Comparison of ENCODE assay signal across 13 mouse cellular contexts in genomic region chr5:72809480-72809879, GRCm38 (mm10). TPM values are rescaled to one million over a fixed set of nuclear protein-coding genes. Genes with fewer than 3 reads are reported as not detected.
DNase-seq lines count a peak whose midpoint lies in the region; ATAC-seq and TF ChIP-seq lines count a peak whose summit lies in the region.
"Had no signal": no experiment of that assay in that cellular context is flagged by ENCODE, and none has a peak within 500 bp of the region (broad histone marks: within the 10 kb centered on the region; RNA-seq: fewer than 3 reads in every experiment).

No protein-coding gene starts in this region.

- peaks cover 17% of the 10 kb centered on the region for H3K4me1 ChIP-seq in hindbrain, embryonic 10.5 days (replicated peaks)
- no peaks in the 10 kb centered on the region; the same call in 1 of the 2 replicates for H3K4me1 ChIP-seq in hindbrain, embryonic 11.5 days (replicated peaks; ENCODE audit: control insufficient read depth, insufficient read depth, low read length)
- H3K4me1 ChIP-seq in neural tube, embryonic 13.5 days (replicated peaks), result peaks cover 23% of the 10 kb centered on the region; the same call in 1 of the 2 replicates
- peaks cover 15% of the 10 kb centered on the region for H3K4me1 ChIP-seq in forebrain, embryonic 13.5 days
- 0 out of 2 replicates have a peak, but pooled peaks cover 2% of the 10 kb centered on the region for H3K4me1 ChIP-seq in neural tube, embryonic 14.5 days (ENCODE audit: control insufficient read depth, insufficient read depth, low read length)
- H3K4me1 ChIP-seq in intestine, postnatal 0 days (replicated peaks; ENCODE audit: control insufficient read depth, insufficient read depth, low read length), result no peaks in the 10 kb centered on the region

- no peak overlapping the region for H3K9ac ChIP-seq in hindbrain, embryonic 11.5 days (ENCODE audit: low read depth, low read length)
- no peak overlapping the region for H3K9ac ChIP-seq in neural tube, embryonic 13.5 days
- no peak overlapping the region for H3K9ac ChIP-seq in forebrain, embryonic 13.5 days
- no peak overlapping the region for H3K9ac ChIP-seq in neural tube, embryonic 14.5 days (replicated peaks; ENCODE audit: low read depth, low read length)
- H3K9ac ChIP-seq in intestine, postnatal 0 days (ENCODE audit: low read depth, low read length), result no peak overlapping the region
- H3K9ac ChIP-seq: liver, embryonic 14.5 days had no signal

- H3K9me3 ChIP-seq in hindbrain, embryonic 10.5 days, result no peaks in the 10 kb centered on the region
- H3K9me3 ChIP-seq in hindbrain, embryonic 11.5 days (ENCODE audit: control insufficient read depth, low read length), result no peaks in the 10 kb centered on the region
- 0 out of 2 replicates have a peak, but pooled peaks cover 4% of the 10 kb centered on the region for H3K9me3 ChIP-seq in neural tube, embryonic 13.5 days
- no peaks in the 10 kb centered on the region for H3K9me3 ChIP-seq in forebrain, embryonic 13.5 days (replicated peaks)
- no peaks in the 10 kb centered on the region; the same call in 1 of the 2 replicates for H3K9me3 ChIP-seq in neural tube, embryonic 14.5 days (ENCODE audit: control insufficient read depth, low read length)
- H3K9me3 ChIP-seq in intestine, postnatal 0 days (ENCODE audit: control insufficient read depth), result no peaks in the 10 kb centered on the region

- no peak overlapping the region for H3K4me2 ChIP-seq in hindbrain, embryonic 11.5 days (replicated peaks; ENCODE audit: low read depth, low read length)
- no peak overlapping the region for H3K4me2 ChIP-seq in neural tube, embryonic 13.5 days
- no peak overlapping the region for H3K4me2 ChIP-seq in forebrain, embryonic 13.5 days
- no peak overlapping the region for H3K4me2 ChIP-seq in neural tube, embryonic 14.5 days (ENCODE audit: low read depth, low read length)
- H3K4me2 ChIP-seq in intestine, postnatal 0 days (replicated peaks; ENCODE audit: low read depth), result no peak overlapping the region

- intact Hi-C loops in heart, postnatal 25 days (cut with DNase I), result no loop called here

- TF ChIP-seq CTCF in intestine, postnatal 0 days (IDR thresholded peaks at IDR 0.05; ENCODE audit: low read depth), result no peak

- H3K4me3 ChIP-seq in hindbrain, embryonic 10.5 days, result no peak overlapping the region
- H3K4me3 ChIP-seq in hindbrain, embryonic 11.5 days (ENCODE audit: low read depth, low read length), result no peak overlapping the region
- H3K4me3 ChIP-seq in neural tube, embryonic 13.5 days, result no peak overlapping the region
- no peak overlapping the region for H3K4me3 ChIP-seq in forebrain, embryonic 13.5 days
- H3K4me3 ChIP-seq in neural tube, embryonic 14.5 days (ENCODE audit: low read depth, low read length), result no peak overlapping the region
- no peak overlapping the region for H3K4me3 ChIP-seq in intestine, postnatal 0 days (ENCODE audit: low read depth, low read length)

- WGBS in hindbrain, embryonic 10.5 days, result 61% methylated on average over 2 of the region's 2 CpGs
- WGBS in hindbrain, embryonic 11.5 days, result 78% methylated on average over 2 of the region's 2 CpGs
- WGBS in neural tube, embryonic 13.5 days, result 67% methylated on average over 2 of the region's 2 CpGs
- 43% methylated on average over 2 of the region's 2 CpGs for WGBS in forebrain, embryonic 13.5 days
- WGBS in neural tube, embryonic 14.5 days, result 59% methylated on average over 2 of the region's 2 CpGs
- 84% methylated on average over 2 of the region's 2 CpGs for WGBS in intestine, postnatal 0 days

- ATAC-seq in hindbrain, embryonic 11.5 days (ENCODE audit: low FRiP score), result no peak
- peak; percentile 67; the same call in 1 of the 2 replicates for ATAC-seq in neural tube, embryonic 13.5 days (ENCODE audit: low read depth)
- 0 out of 2 replicates have a peak, but pooled peaks have one; percentile 45 for ATAC-seq in forebrain, embryonic 13.5 days
- ATAC-seq in neural tube, embryonic 14.5 days (ENCODE audit: low read depth), result peak; percentile 45; the same call in 1 of the 2 replicates
- no peak for ATAC-seq in intestine, postnatal 0 days
- ATAC-seq: lung, postnatal 0 days had no signal

- no peaks in the 10 kb centered on the region for H3K36me3 ChIP-seq in hindbrain, embryonic 10.5 days
- H3K36me3 ChIP-seq in hindbrain, embryonic 11.5 days (ENCODE audit: control insufficient read depth, insufficient read depth, low read length), result no peaks in the 10 kb centered on the region
- no peaks in the 10 kb centered on the region for H3K36me3 ChIP-seq in neural tube, embryonic 13.5 days
- H3K36me3 ChIP-seq in forebrain, embryonic 13.5 days (ENCODE audit: poor library complexity, severe bottlenecking), result no peaks in the 10 kb centered on the region
- H3K36me3 ChIP-seq in neural tube, embryonic 14.5 days (ENCODE audit: control insufficient read depth, insufficient read depth, low read length), result no peaks in the 10 kb centered on the region
- H3K36me3 ChIP-seq in intestine, postnatal 0 days (ENCODE audit: control insufficient read depth, insufficient read depth), result no peaks in the 10 kb centered on the region

- peaks cover 3% of the 10 kb centered on the region; the same call in 1 of the 2 replicates for H3K27me3 ChIP-seq in hindbrain, embryonic 10.5 days (ENCODE audit: insufficient read depth, poor library complexity, severe bottlenecking)
- no peaks in the 10 kb centered on the region for H3K27me3 ChIP-seq in hindbrain, embryonic 11.5 days (ENCODE audit: control insufficient read depth, insufficient read depth, low read length)
- H3K27me3 ChIP-seq in neural tube, embryonic 13.5 days, result no peaks in the 10 kb centered on the region
- no peaks in the 10 kb centered on the region for H3K27me3 ChIP-seq in forebrain, embryonic 13.5 days
- no peaks in the 10 kb centered on the region for H3K27me3 ChIP-seq in neural tube, embryonic 14.5 days (ENCODE audit: control insufficient read depth, insufficient read depth, low read length)
- no peaks in the 10 kb centered on the region for H3K27me3 ChIP-seq in intestine, postnatal 0 days (replicated peaks; ENCODE audit: control insufficient read depth, insufficient read depth, low read length)

- H3K27ac ChIP-seq in hindbrain, embryonic 10.5 days, result peak overlapping the region; percentile 57; the same call in 1 of the 2 replicates
- H3K27ac ChIP-seq in hindbrain, embryonic 11.5 days (ENCODE audit: low read depth, low read length), result no peak overlapping the region
- 0 out of 2 replicates have a peak overlapping the region, but pooled peaks have one; percentile 46 for H3K27ac ChIP-seq in neural tube, embryonic 13.5 days (replicated peaks)
- no peak overlapping the region for H3K27ac ChIP-seq in forebrain, embryonic 13.5 days
- H3K27ac ChIP-seq in neural tube, embryonic 14.5 days (ENCODE audit: low read depth, low read length), result no peak overlapping the region
- no peak overlapping the region for H3K27ac ChIP-seq in intestine, postnatal 0 days (ENCODE audit: low read depth, low read length)
- H3K27ac ChIP-seq: liver, embryonic 14.5 days had no signal

- DNase-seq in hindbrain, embryonic 10.5 days (ENCODE audit: low spot score), result no peak
- DNase-seq in hindbrain, embryonic 11.5 days (ENCODE audit: low spot score), result no peak
- DNase-seq in neural tube, embryonic 10.5 days (ENCODE audit: extremely low spot score, low spot score), result no peak
- DNase-seq in heart, postnatal 25 days (ENCODE audit: low spot score), result no peak
- DNase-seq: adrenal gland, postnatal 36 days; cerebellum, adult 8-10 months; thymus, postnatal 25 days had no signal

RNA-seq across cellular contexts. Expression of gene Txk, which starts 56.9 kb away (rescaled TPM):
- polyA plus RNA-seq in hindbrain, embryonic 10.5 days (2016; fragmentation: Nextera tagmentation; extraction: Ambion mirVana), result not detected in 2 replicates
- not detected in 2 replicates for polyA plus RNA-seq in hindbrain, embryonic 11.5 days (2014; fragmentation: Nextera tagmentation; extraction: Ambion mirVana)
- 0.08 and 0.11 TPM in 2 replicates for polyA plus RNA-seq in neural tube, embryonic 13.5 days (2015; fragmentation: Nextera tagmentation; extraction: Ambion mirVana)
- 0.08 TPM in 1 of 2 replicates, not detected in the other for polyA plus RNA-seq in forebrain, embryonic 13.5 days (2015; fragmentation: Nextera tagmentation; extraction: Ambion mirVana)
- polyA plus RNA-seq in neural tube, embryonic 14.5 days (2014; fragmentation: Nextera tagmentation; extraction: Ambion mirVana), result 0.12 and 0.22 TPM in 2 replicates
- 0.39 and 0.44 TPM in 2 replicates for polyA plus RNA-seq in intestine, postnatal 0 days (2015; fragmentation: Nextera tagmentation; extraction: Ambion mirVana)
- total RNA-seq in heart, postnatal 25 days (2021), result under 1 TPM; 0.08 to 0.14 TPM

RNA-seq across cellular contexts. Expression of gene Tec, which starts 58.8 kb away (rescaled TPM):
- 3.6 and 4.3 TPM in 2 replicates for polyA plus RNA-seq in hindbrain, embryonic 10.5 days (2016; fragmentation: Nextera tagmentation; extraction: Ambion mirVana)
- polyA plus RNA-seq in hindbrain, embryonic 11.5 days (2014; fragmentation: Nextera tagmentation; extraction: Ambion mirVana), result 5.3 and 5.4 TPM in 2 replicates
- polyA plus RNA-seq in neural tube, embryonic 13.5 days (2015; fragmentation: Nextera tagmentation; extraction: Ambion mirVana), result 10.0 and 10.5 TPM in 2 replicates
- 3.1 TPM in 2 replicates for polyA plus RNA-seq in forebrain, embryonic 13.5 days (2015; fragmentation: Nextera tagmentation; extraction: Ambion mirVana)
- polyA plus RNA-seq in neural tube, embryonic 14.5 days (2014; fragmentation: Nextera tagmentation; extraction: Ambion mirVana), result 5.8 and 10.8 TPM in 2 replicates
- 12.4 and 14.7 TPM in 2 replicates for polyA plus RNA-seq in intestine, postnatal 0 days (2015; fragmentation: Nextera tagmentation; extraction: Ambion mirVana)
- 10 to 100 TPM; 13.9 to 15.8 TPM for total RNA-seq in heart, postnatal 25 days (2021)

Comparison
In these comparisons a context has a peak if more than half of its experiments do, and no peak if none do; other contexts are left out.
1. H3K27ac ChIP-seq: peak in hindbrain, embryonic 10.5 days (single experiment) and neural tube, embryonic 13.5 days (single experiment); none in hindbrain, embryonic 11.5 days (single experiment), forebrain, embryonic 13.5 days (single experiment), neural tube, embryonic 14.5 days (single experiment) and intestine, postnatal 0 days (single experiment).
2. ATAC-seq: peak in neural tube, embryonic 13.5 days (single experiment), forebrain, embryonic 13.5 days (single experiment) and neural tube, embryonic 14.5 days (single experiment); none in hindbrain, embryonic 11.5 days (single experiment) and intestine, postnatal 0 days (single experiment).